Mouse (Mus musculus) limb, embryonic 13.5 days (tissue): ENCODE data around the gene Otop3. TPM values are rescaled to one million over a fixed set of nuclear protein-coding genes. Genes with fewer than 3 reads are reported as not detected.

Experiments used
- ATAC-seq: fragments of 200-750 bp; cut with Nextera tagmentation; 2 replicates; pipeline ENCODE4 v1.8.0; 2017; ENCODE audit warnings: low read depth, moderate number of reproducible peaks, moderate TSS enrichment; ENCODE audit not compliant: low FRiP score
- H3K27ac ChIP-seq: fragments of 300-500 bp; sonication (generic); 2 replicates; pipeline ENCODE4 v1.5.1; 2015; ENCODE audit warnings: inconsistent platforms, mild to moderate bottlenecking, moderate library complexity
- H3K27me3 ChIP-seq: fragments of 300-500 bp; sonication (generic); 2 replicates; pipeline ENCODE4 v1.6.1; 2015; ENCODE audit warnings: mild to moderate bottlenecking, inconsistent platforms
- H3K36me3 ChIP-seq: fragments of 300-500 bp; sonication (generic); 2 replicates; pipeline ENCODE4 v1.6.1; 2015; ENCODE audit warnings: inconsistent platforms, mild to moderate bottlenecking, moderate library complexity
- H3K4me1 ChIP-seq: fragments of 300-500 bp; sonication (generic); 2 replicates; pipeline ENCODE4 v1.6.1; 2015; ENCODE audit warnings: inconsistent platforms
- H3K4me2 ChIP-seq: fragments of 300-500 bp; sonication (generic); replicated peaks from 2 replicates; pipeline ENCODE4 v1.6.1; 2015; ENCODE audit warnings: inconsistent platforms, mild to moderate bottlenecking, moderate library complexity
- H3K4me3 ChIP-seq: fragments of 300-500 bp; sonication (generic); 2 replicates; pipeline ENCODE4 v1.5.1; 2015; ENCODE audit warnings: moderate library complexity, mild to moderate bottlenecking, inconsistent platforms
- H3K9ac ChIP-seq: fragments of 300-500 bp; sonication (generic); 2 replicates; pipeline ENCODE4 v1.6.1; 2015; ENCODE audit warnings: mild to moderate bottlenecking, inconsistent platforms
- H3K9me3 ChIP-seq: fragments of 300-500 bp; sonication (generic); 2 replicates; pipeline ENCODE4 v1.6.1; 2016; ENCODE audit warnings: inconsistent platforms
- WGBS: fragments of 180-500 bp; shearing (Covaris S2); methylation state at CpG from one replicate; pipeline ENCODE4 v1.1.7; 2015; 5-methylcytosine and 5-hydroxymethylcytosine counted together
- polyA plus RNA-seq: library from polyadenylated mRNA; unstranded; fragments of >200 nt; fragmentation: Nextera tagmentation; extraction: Ambion mirVana; gene quantifications from 2 replicates; pipeline ENCODE4 v1.2.1, GENCODE M21; 2015

Otop3 gene
- polyA plus RNA-seq, 1 experiment from 2014 or later, result not detected

GRCm38 (mm10) chr11:115319704-115320383 is 14.7 kb upstream of the Otop3 start:
- 3% methylated on average over 18 of the region's 18 CpGs for WGBS
- Histone ChIP-seq H3K4me1 (0 out of 2 replicates have a peak, but pooled peaks cover 10% of the 10 kb centered on the region), H3K4me2 (no peak overlapping the region)

GRCm38 (mm10) chr11:115321906-115322693 is 12.4 kb upstream of the Otop3 start, which contains the start of gene Ush1g:
TSS of gene Ush1g (minus strand) at chr11:115322041.
- no peak within 1 kb of the TSS for H3K27ac ChIP-seq
- WGBS, result 2% methylated on average over 35 of the region's 35 CpGs
- H3K9ac ChIP-seq, result no peak within 1 kb of the TSS; the same call in 1 of the 2 replicates
- peak within 1 kb of the TSS; percentile 23 for H3K4me2 ChIP-seq
- peak within 1 kb of the TSS; percentile 24 for H3K4me3 ChIP-seq
- H3K9me3 ChIP-seq, result no peaks in the 10 kb centered on the region
- peaks cover 98% of the 10 kb centered on the region for H3K27me3 ChIP-seq
- 0 out of 2 replicates have a peak, but pooled peaks cover 10% of the 10 kb centered on the region for H3K4me1 ChIP-seq
- H3K36me3 ChIP-seq, result no peaks in the 10 kb centered on the region
- peak; percentile 26; the same call in 1 of the 2 replicates for ATAC-seq

More at GRCm38 (mm10) chr11:115319704-115320383, 14.7 kb upstream of the Otop3 start:
- H3K9ac ChIP-seq, result no peak overlapping the region
- no peak for ATAC-seq
- H3K36me3 ChIP-seq, result no peaks in the 10 kb centered on the region
- no peak overlapping the region for H3K4me3 ChIP-seq
- H3K27ac ChIP-seq, result no peak overlapping the region
- peaks cover 100% of the 10 kb centered on the region for H3K27me3 ChIP-seq
- H3K9me3 ChIP-seq, result no peaks in the 10 kb centered on the region

GRCm38 (mm10) chr11:115323354-115323753 is 11.2 kb upstream of the Otop3 start:
- H3K27ac ChIP-seq, result no peak overlapping the region
- no peak for ATAC-seq

GRCm38 (mm10) chr11:115326730-115327129 is 7.8 kb upstream of the Otop3 start:
- 45% methylated on average over 7 of the region's 7 CpGs for WGBS
- H3K4me2 ChIP-seq, result no peak overlapping the region
- H3K4me3 ChIP-seq, result no peak overlapping the region
- H3K9ac ChIP-seq, result no peak overlapping the region
- no peaks in the 10 kb centered on the region for H3K9me3 ChIP-seq
- H3K27me3 ChIP-seq, result peaks cover 90% of the 10 kb centered on the region
- H3K4me1 ChIP-seq, result 0 out of 2 replicates have a peak, but pooled peaks cover 8% of the 10 kb centered on the region
- ATAC-seq, result no peak
- H3K36me3 ChIP-seq, result no peaks in the 10 kb centered on the region
- H3K27ac ChIP-seq, result no peak overlapping the region

More at GRCm38 (mm10) chr11:115323354-115323753, 11.2 kb upstream of the Otop3 start:
- 12% methylated on average over 32 of the region's 32 CpGs for WGBS
- Histone ChIP-seq H3K4me3 (no peak overlapping the region), H3K4me1 (0 out of 2 replicates have a peak, but pooled peaks cover 10% of the 10 kb centered on the region), H3K27me3 (peaks cover 95% of the 10 kb centered on the region), H3K9me3 (no peaks in the 10 kb centered on the region), H3K4me2 (no peak overlapping the region), H3K9ac (no peak overlapping the region), H3K36me3 (no peaks in the 10 kb centered on the region)

GRCm38 (mm10) chr11:115329339-115329738 is 5.2 kb upstream of the Otop3 start:
- peaks cover 90% of the 10 kb centered on the region for H3K27me3 ChIP-seq

GRCm38 (mm10) chr11:115335223-115335622 is 692 bp downstream of the Otop3 start:
- Histone ChIP-seq H3K4me2 (no peak overlapping the region), H3K4me1 (peaks cover 4% of the 10 kb centered on the region; the same call in 1 of the 2 replicates), H3K27ac (no peak overlapping the region), H3K27me3 (peaks cover 95% of the 10 kb centered on the region), H3K36me3 (no peaks in the 10 kb centered on the region), H3K9me3 (no peaks in the 10 kb centered on the region), H3K4me3 (no peak overlapping the region), H3K9ac (no peak overlapping the region)
- 61% methylated on average over 12 of the region's 12 CpGs for WGBS
- ATAC-seq, result no peak

More at GRCm38 (mm10) chr11:115329339-115329738, 5.2 kb upstream of the Otop3 start:
- no peak for ATAC-seq
- Histone ChIP-seq H3K27ac (no peak overlapping the region), H3K4me3 (no peak overlapping the region), H3K9me3 (no peaks in the 10 kb centered on the region), H3K4me2 (no peak overlapping the region), H3K9ac (no peak overlapping the region), H3K4me1 (peaks cover under 1% of the 10 kb centered on the region; the same call in 1 of the 2 replicates), H3K36me3 (no peaks in the 10 kb centered on the region)
- 71% methylated on average over 15 of the region's 15 CpGs for WGBS

- no peaks in the 10 kb centered on the region for H3K9me3 ChIP-seq
- peaks cover 90% of the 10 kb centered on the region for H3K27me3 ChIP-seq
- 14% methylated on average over 6 of the region's 6 CpGs for WGBS
- H3K9ac ChIP-seq, result no peak overlapping the region
- no peaks in the 10 kb centered on the region for H3K36me3 ChIP-seq
- peaks cover 4% of the 10 kb centered on the region; the same call in 1 of the 2 replicates for H3K4me1 ChIP-seq
- ATAC-seq, result no peak
- H3K4me3 ChIP-seq, result no peak overlapping the region
- H3K27ac ChIP-seq, result no peak overlapping the region
- no peak overlapping the region for H3K4me2 ChIP-seq
These were observed 1.6 kb downstream of the Otop3 start for GRCm38 (mm10) chr11:115336115-115336514.

GRCm38 (mm10) chr11:115337350-115337749 is 2.8 kb downstream of the Otop3 start:
- Histone ChIP-seq H3K9ac (no peak overlapping the region), H3K9me3 (no peaks in the 10 kb centered on the region), H3K36me3 (no peaks in the 10 kb centered on the region), H3K27ac (no peak overlapping the region), H3K27me3 (peaks cover 80% of the 10 kb centered on the region), H3K4me3 (no peak overlapping the region), H3K4me1 (peaks cover 4% of the 10 kb centered on the region; the same call in 1 of the 2 replicates), H3K4me2 (no peak overlapping the region)
- no peak for ATAC-seq
- WGBS, result 48% methylated on average over 3 of the region's 3 CpGs

- Histone ChIP-seq H3K4me1 (peaks cover 4% of the 10 kb centered on the region; the same call in 1 of the 2 replicates), H3K9me3 (no peaks in the 10 kb centered on the region), H3K4me2 (no peak overlapping the region), H3K9ac (no peak overlapping the region), H3K27me3 (peaks cover 75% of the 10 kb centered on the region), H3K27ac (no peak overlapping the region), H3K36me3 (no peaks in the 10 kb centered on the region), H3K4me3 (no peak overlapping the region)
- WGBS, result 64% methylated on average over 1 of the region's 1 CpGs
- ATAC-seq, result no peak
These were observed 3.3 kb downstream of the Otop3 start for GRCm38 (mm10) chr11:115337826-115338225.

- no peak overlapping the region for H3K9ac ChIP-seq
- H3K27ac ChIP-seq, result no peak overlapping the region
- no peak overlapping the region for H3K4me3 ChIP-seq
- 59% methylated on average over 2 of the region's 2 CpGs for WGBS
- H3K9me3 ChIP-seq, result no peaks in the 10 kb centered on the region
- H3K4me1 ChIP-seq, result peaks cover 18% of the 10 kb centered on the region
- no peaks in the 10 kb centered on the region for H3K36me3 ChIP-seq
- peaks cover 63% of the 10 kb centered on the region for H3K27me3 ChIP-seq
- no peak overlapping the region for H3K4me2 ChIP-seq
- ATAC-seq, result no peak
These were observed 6.7 kb downstream of the Otop3 start for GRCm38 (mm10) chr11:115341246-115341645.

- Histone ChIP-seq H3K4me3 (no peak overlapping the region), H3K27me3 (peaks cover 61% of the 10 kb centered on the region), H3K9ac (no peak overlapping the region), H3K9me3 (no peaks in the 10 kb centered on the region), H3K4me1 (peaks cover 25% of the 10 kb centered on the region), H3K36me3 (no peaks in the 10 kb centered on the region), H3K27ac (no peak overlapping the region), H3K4me2 (no peak overlapping the region)
- ATAC-seq, result no peak
- 74% methylated on average over 6 of the region's 6 CpGs for WGBS
These were observed 7.3 kb downstream of the Otop3 start for GRCm38 (mm10) chr11:115341866-115342265.

- peaks cover 39% of the 10 kb centered on the region for H3K27me3 ChIP-seq
- WGBS, result 6% methylated on average over 12 of the region's 12 CpGs
- H3K4me1 ChIP-seq, result peaks cover 36% of the 10 kb centered on the region
- no peaks in the 10 kb centered on the region for H3K9me3 ChIP-seq
- H3K4me3 ChIP-seq, result no peak overlapping the region
- no peak overlapping the region for H3K27ac ChIP-seq
- H3K9ac ChIP-seq, result no peak overlapping the region
- no peaks in the 10 kb centered on the region for H3K36me3 ChIP-seq
- no peak overlapping the region for H3K4me2 ChIP-seq
- no peak for ATAC-seq
These were observed 10.4 kb downstream of the Otop3 start for GRCm38 (mm10) chr11:115344967-115345366.
